Mouse (Mus musculus) liver, adult 2 months (tissue): ENCODE data around the gene Ptprn2.

Experiments used
- CTCF ChIP-seq: fragments of 200-500 bp; IDR thresholded peaks from 2 replicates; pipeline ENCODE4 v1.5.1; 2011; ENCODE audit warnings: low read depth, low read length, control low read depth
- POLR2A ChIP-seq: fragments of 200-500 bp; IDR thresholded peaks from 2 replicates; pipeline ENCODE4 v1.6.1; 2011; ENCODE audit warnings: low read length, control low read depth; ENCODE audit not compliant: insufficient read depth; ENCODE audit errors: extremely low read depth

GRCm38 (mm10) chr12:116620299-116620698 lies 134.8 kb downstream of the Ptprn2 start:
- TF ChIP-seq POLR2A = no peak
- no peak for TF ChIP-seq CTCF
